Mouse (Mus musculus): ENCODE measurements around the gene Map3k3. TPM values are rescaled to one million over a fixed set of nuclear protein-coding genes. Genes with fewer than 3 reads are reported as not detected.
"Not testable (repeated sequence)": the region's sequence is repeated elsewhere in the genome, so short reads cannot be mapped to it uniquely, and the experiment has no call there.

The Map3k3 gene
- total RNA-seq, 2 experiments from 2014 or later: 18.5 to 20.8 TPM

- DNase-seq: peak; percentile 23
Measured at GRCm38 (mm10) chr11:106076321-106076720, 8.1 kb upstream of the Map3k3 start.

DNA sequence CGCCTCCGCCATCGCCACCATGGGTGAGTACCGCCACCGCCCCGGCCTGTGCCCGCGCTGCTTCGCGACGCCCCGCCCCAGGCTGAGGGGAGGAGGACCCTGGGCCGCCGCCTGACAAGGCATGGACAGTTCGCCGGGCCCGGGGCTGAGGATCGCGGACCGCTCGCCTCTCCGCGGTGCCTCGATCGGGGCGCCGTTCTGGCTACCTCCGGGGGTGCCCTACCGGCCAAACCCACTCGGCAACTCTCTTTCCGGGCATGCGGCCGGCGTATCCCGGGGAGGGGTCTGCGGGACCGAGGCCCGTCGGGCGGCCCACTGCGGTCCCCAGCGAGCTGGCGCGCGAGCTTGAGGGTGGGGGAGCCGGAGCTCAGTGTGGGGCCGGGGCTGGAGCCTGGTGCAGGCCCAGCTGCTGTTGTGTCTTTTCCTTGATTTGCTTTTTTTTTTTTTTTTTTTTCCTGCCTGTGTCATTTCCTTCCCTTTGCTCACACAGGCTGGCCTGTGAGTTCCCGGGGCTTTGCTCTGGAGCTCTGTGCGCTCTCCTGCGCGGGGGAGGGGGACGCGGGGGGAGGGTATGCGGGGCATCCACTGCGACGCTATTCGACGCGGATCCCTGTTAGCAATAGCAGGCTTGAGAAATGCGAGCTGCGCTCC is 623 bp downstream of the Map3k3 start:
- DNase-seq: peak; percentile 82

- DNase-seq: no peak
Measured at GRCm38 (mm10) chr11:106098223-106098622, 13.8 kb downstream of the Map3k3 start.

GRCm38 (mm10) chr11:106102866-106103265 is 18.5 kb downstream of the Map3k3 start:
- DNase-seq: no peak

DNA sequence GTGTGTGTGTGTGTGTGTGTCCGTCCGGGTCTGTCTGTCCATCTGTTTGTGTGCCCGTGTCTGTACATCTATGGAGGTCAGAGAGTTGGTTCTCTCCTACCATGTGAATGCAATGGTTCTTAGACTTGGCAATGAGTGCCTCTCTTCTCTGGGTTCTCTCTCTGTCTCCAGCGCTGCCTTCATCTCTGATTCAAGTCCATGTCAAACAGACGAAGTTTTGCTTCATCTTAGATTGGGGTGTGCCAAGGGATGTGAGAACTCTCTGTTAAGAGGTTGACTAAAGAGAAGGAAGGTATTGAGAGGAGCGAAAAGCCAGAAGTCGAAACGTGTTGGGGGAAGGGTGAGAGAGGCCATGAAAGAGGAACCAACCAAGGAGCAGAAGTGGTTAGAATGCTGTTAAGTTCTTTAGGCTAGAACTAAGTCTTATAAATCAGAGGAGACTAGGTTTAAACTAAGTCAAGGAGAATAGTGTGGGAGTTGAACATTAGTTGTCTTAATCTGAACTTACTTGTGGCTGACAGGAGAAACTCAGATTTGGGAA is 21.7 kb downstream of the Map3k3 start:
- no peak for DNase-seq

DNA sequence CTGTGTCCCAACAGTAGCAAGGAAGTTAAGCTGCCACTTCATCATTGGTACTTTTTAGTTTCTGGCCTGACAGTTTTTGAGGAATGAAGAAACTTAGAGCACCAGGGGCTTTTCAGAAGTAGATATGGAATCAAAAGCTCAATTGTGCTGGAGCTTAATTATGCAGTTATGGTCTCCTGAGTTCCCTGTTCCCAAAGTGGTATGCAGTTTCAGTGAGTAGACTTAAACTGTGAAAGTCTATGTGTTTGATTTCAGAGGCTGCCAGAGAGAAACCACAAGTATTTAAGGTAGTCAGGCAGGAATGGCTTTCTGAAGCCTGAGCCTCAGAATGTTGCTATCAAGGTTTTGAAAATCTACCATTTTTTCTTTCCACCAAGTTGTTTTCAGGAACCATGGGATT is 27.3 kb downstream of the Map3k3 start:
- DNase-seq: no peak

GRCm38 (mm10) chr11:106122221-106122620 is 37.8 kb downstream of the Map3k3 start:
- DNase-seq: no peak

GRCm38 (mm10) chr11:106122736-106123135 is 38.3 kb downstream of the Map3k3 start:
- peak; percentile 9 for DNase-seq

GRCm38 (mm10) chr11:106124784-106125183 is 40.4 kb downstream of the Map3k3 start:
- no peak for DNase-seq

DNA sequence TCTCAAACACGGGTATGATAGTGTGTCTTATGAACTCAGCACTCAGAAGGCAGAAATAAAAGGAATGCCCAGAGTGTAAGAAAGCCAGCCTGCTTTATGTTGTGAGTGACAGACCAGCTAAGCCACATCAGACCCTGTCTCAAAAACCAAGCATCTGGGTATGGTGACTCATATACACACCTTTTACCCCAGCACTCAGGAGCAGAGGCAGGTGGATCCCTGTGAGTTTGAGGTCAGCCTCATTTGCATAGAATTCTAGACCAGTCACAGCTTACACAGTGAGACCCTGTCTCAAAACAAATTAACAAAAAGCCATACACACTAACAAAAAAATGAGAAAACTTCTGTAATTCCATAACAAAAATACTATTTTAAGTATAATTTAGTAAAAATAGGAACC is 41.4 kb downstream of the Map3k3 start:
- no peak for DNase-seq

DNA sequence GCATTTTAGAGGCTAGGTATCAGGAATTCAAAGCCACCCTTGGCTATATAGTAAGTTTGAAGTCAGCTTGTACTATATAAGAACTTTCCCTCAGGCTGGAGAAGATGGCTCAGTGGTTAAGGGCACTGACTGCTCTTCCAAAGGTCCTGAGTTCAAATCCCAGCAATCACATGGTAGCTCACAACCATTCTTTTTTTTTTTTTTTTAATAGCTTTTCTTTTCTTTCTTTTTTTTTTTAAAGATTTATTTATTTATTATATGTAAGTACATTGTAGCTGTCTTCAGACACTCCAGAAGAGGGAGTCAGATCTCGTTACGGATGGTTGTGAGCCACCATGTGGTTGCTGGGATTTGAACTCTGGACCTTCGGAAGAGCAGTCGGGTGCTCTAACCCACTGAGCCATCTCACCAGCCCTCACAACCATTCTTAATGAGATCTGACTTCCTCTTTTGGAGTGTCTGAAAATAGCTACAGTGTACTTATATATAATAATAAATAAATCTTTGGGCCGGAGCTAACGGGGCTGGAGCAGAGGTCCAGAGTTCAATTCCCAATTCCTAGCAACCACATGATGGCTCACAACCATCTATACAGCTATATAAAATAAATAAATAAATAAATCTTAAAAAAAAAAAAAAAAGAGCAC is 42.4 kb downstream of the Map3k3 start:
- DNase-seq: not testable (repeated sequence)

GRCm38 (mm10) chr11:106129477-106129876 is 45.1 kb downstream of the Map3k3 start:
- no peak for DNase-seq

DNA sequence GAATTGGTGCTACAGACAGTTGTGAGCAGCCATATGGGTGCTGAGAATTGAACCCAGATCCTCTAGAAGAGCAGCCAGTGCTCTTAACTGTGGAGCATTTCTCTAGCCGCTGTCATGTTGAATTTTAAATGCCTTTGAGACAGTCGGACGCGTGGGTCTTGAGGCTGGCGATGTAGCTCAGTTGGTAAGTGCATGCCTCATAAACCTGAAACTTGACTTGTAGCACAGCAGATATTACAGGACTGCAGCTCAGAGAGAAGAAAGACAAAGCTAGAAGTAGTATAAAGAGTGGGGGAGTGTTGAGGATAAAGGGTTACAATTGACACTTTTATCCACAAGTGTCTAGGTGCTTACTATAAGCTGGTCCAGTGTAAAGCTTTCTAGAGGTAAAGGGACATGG is 48.1 kb downstream of the Map3k3 start:
- no peak for DNase-seq

DNA sequence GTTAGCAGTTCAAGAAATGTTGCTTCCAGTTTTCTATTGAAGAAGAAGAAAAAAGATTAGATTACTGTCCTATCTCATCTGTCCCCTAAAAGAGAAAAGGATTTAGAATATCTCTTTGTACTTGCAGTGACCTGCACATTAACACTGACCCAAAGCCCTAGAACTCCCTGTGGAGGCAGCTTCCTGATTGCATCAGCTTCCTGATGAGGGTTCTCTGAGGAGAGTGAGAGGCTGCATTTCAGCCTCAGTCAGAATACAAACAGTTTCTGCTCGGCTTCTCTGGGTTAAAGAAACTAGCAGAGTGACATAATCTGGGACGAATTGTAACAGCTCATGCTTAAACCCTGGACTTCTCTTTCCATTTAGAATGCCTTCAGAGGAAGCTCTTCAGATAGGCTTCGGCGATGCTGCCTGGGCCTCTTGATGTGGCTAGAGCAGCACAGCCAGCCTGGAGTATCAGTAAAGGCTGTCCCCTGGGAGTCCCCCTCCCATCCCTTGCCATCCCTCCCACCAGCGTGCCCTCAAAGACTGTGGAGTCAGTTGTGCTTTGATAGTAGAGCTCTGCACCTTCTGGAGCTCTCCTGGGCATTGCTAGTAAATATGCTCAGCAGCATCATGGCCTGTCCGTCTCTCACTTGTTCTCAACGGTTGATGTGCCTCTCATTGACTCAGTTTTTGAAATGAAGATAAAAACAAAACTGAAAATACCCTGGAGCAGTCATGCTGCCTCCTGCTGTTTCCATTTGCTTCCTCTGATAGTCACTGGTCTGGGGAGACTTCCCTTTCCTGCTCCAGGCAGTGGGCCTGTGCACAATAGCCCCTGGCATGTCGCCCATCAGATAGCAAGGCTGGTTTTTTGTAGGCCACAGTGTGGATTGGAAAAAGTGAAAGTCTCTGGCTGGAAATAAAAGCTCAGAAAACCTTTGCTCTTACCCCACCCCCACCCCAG is 50.4 kb downstream of the Map3k3 start:
- peak; percentile 70 for DNase-seq

DNA sequence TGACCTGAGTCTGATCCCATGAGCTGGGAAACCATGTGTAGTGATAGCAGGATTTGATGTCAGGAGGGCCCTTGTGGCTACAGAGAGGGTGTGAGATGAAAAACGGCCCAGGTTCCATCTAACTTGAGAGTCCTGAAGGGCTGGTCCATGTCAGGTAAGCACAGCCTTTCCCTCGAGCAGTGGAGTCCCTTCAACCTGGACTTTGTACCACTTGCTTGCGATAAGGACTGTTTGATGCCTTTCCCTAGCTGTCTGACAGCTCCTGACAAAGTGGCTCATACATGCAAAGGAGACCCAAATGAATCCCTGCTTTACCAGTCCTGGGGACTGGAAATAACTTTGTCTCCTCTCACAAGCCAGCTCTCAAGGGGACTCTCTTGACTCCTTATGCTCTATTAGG is 66.8 kb downstream of the Map3k3 start:
- no peak for DNase-seq

DNA sequence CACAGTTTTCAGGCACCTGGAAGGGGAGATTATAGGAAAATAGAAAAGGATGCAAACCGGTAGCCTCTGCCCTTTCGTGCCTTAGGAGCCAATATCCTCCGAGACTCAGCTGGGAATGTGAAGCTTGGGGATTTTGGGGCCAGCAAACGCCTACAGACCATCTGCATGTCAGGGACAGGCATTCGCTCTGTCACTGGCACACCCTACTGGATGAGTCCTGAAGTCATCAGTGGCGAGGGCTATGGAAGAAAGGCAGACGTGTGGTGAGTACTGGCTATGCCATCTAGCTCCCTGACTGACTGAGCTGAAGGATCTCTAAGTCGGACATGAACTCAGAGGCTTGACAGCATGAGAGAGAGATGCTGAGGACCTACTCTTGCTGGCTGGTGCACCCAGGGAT is 67.7 kb downstream of the Map3k3 start:
- no peak for DNase-seq

DNA sequence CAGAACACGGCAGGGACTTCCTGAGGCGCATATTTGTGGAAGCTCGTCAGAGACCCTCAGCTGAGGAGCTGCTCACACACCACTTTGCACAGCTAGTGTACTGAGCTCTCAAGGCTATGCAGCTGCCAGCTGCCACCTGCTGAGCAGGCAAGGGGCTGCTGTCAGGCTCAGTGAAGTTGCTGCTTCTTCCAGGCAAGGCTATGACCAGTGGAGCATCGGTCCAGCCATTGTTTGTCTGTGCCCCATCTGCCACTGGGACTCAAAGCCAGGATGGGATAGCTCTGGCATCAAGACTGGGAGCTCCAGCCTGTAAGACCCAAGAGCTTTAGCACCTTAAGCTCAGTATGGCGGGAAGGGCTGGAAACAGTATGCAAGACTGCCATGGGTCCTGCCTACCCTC is 69.7 kb downstream of the Map3k3 start:
- DNase-seq: no peak

DNA sequence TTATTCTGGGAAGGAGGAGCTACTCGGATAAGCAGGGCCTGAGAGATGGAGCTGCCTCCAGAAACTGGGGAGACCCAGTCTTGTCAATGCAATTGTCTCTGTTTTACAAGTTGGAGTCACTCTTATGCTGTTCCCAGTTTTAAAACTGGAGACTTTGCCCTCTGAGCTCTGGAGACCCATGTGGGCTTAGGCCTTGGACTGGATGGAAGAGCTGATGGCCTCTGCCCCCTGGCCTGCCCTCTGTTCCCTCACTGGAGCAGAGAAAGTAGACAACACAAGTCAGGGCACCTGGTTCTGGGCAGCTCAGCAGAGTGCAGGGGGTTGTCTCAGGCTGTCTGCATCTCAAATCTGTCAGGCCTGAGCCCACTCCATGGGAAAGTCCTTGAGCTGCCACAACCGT is 70.4 kb downstream of the Map3k3 start:
- no peak for DNase-seq

DNA sequence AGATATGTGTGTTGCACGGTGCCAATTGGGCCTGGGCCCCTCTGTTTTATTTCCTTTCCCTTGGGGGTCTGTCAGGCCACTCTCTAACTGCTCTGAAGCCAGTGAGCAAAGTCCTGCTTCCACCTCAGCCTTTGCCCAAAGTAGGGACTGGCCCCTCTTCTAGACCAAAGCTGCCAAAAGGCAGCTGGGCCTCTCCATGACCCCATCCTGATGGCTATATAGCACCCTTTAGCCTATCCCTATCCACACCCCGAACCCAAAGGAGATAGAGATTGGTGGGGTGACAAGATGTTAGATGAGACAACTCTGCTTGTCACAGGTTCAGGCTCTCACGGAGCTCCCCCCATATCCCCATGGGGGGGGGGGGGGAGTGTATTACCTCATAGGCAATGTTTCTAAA is 71.3 kb downstream of the Map3k3 start:
- DNase-seq: no peak

DNA sequence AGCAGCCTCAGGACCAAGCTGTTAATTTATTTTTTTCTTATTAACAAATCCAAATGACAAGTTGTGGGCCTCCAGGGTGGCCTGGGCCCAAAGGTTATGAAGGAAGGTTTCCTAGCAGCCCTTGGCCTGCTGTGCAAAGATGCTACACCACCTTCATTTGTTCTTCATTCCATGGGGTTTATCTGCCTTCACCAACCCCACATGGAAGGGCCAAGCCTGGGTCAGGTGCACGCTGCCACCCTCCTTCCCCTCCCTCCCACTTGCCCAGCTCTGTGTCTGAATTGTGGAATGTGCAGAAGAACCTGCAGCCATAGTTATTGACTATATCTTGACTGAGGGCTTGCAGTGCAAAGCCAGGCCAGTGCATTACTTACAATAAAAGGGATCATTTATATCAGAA is 71.8 kb downstream of the Map3k3 start:
- DNase-seq: no peak

GRCm38 (mm10) chr11:106157154-106157553 is 72.7 kb downstream of the Map3k3 start:
- DNase-seq: no peak

GRCm38 (mm10) chr11:106158081-106158929 is 73.9 kb downstream of the Map3k3 start:
- no peak for DNase-seq
